Mouse (Mus musculus) limb, embryonic 14.5 days (tissue): ENCODE measurements at regions not wholly inside any gene's neighbourhood (a gene's known extent, or its start where the extent isn't known, plus 50 kb on each side); places are given as distances from the start of the nearest gene placed in this dataset.
A peak's percentile ranks its signal among the peaks of the same experiment; 100 is the strongest.

Experiments used
- ATAC-seq: fragments of 200-750 bp; cut with Nextera tagmentation; 2 replicates; pipeline ENCODE4 v1.8.0; 2017; ENCODE audit warnings: low read depth, moderate number of reproducible peaks, moderate TSS enrichment; ENCODE audit not compliant: low FRiP score
- DNase-seq: peaks from one replicate; pipeline ENCODE4 v3.0.0-alpha.2; 2015; ENCODE audit warnings: low spot score
- H3K27ac ChIP-seq: fragments of 300-500 bp; sonication (generic); replicated peaks from 2 replicates; pipeline ENCODE4 v1.5.1; 2014; ENCODE audit warnings: low read depth, mild to moderate bottlenecking, low read length, moderate library complexity, mixed read lengths
- H3K27me3 ChIP-seq: fragments of 300-500 bp; sonication (generic); 2 replicates; pipeline ENCODE4 v1.6.1; 2014; ENCODE audit warnings: low read length, mixed read lengths; ENCODE audit not compliant: control insufficient read depth, insufficient read depth
- H3K36me3 ChIP-seq: fragments of 300-500 bp; sonication (generic); 2 replicates; pipeline ENCODE4 v1.6.1; 2014; ENCODE audit warnings: mild to moderate bottlenecking, low read length, moderate library complexity, mixed read lengths; ENCODE audit not compliant: control insufficient read depth, insufficient read depth
- H3K4me1 ChIP-seq: fragments of 300-500 bp; sonication (generic); 2 replicates; pipeline ENCODE4 v1.6.1; 2014; ENCODE audit warnings: antibody characterized with exemption, low read length, mixed read lengths; ENCODE audit not compliant: control insufficient read depth, insufficient read depth
- H3K4me2 ChIP-seq: fragments of 300-500 bp; sonication (generic); replicated peaks from 2 replicates; pipeline ENCODE4 v1.6.1; 2014; ENCODE audit warnings: low read depth, mild to moderate bottlenecking, low read length, moderate library complexity; ENCODE audit not compliant: severe bottlenecking
- H3K4me3 ChIP-seq: fragments of 300-500 bp; sonication (generic); replicated peaks from 2 replicates; pipeline ENCODE4 v1.5.1; 2014; ENCODE audit warnings: low read length
- H3K9ac ChIP-seq: fragments of 300-500 bp; sonication (generic); 2 replicates; pipeline ENCODE4 v1.6.1; 2014; ENCODE audit warnings: mild to moderate bottlenecking, low read depth, low read length, moderate library complexity; ENCODE audit not compliant: severe bottlenecking
- H3K9me3 ChIP-seq: fragments of 300-500 bp; sonication (generic); 2 replicates; pipeline ENCODE4 v1.6.1; 2016; ENCODE audit warnings: low read length; ENCODE audit not compliant: control insufficient read depth
- POLR2A ChIP-seq: fragments of 200-500 bp; IDR thresholded peaks from 2 replicates; pipeline ENCODE4 v1.8.0; 2012; ENCODE audit warnings: inconsistent platforms, mild to moderate bottlenecking, moderate library complexity, borderline replicate concordance; ENCODE audit not compliant: insufficient read depth, insufficient read length; ENCODE audit errors: extremely low read depth
- WGBS: fragments of 180-500 bp; shearing (Covaris S2); extraction: QIAGEN DNeasy Blood & Tissue Kit; methylation state at CpG from one replicate; pipeline ENCODE4 v1.1.7; 2014; 5-methylcytosine and 5-hydroxymethylcytosine counted together

- ATAC-seq (no peak), DNase-seq (peak; percentile 77)
- TF ChIP-seq POLR2A = no peak
- H3K27ac ChIP-seq = no peak overlapping the region
- no peaks in the 10 kb centered on the region for H3K4me1 ChIP-seq
- H3K27me3 ChIP-seq = no peaks in the 10 kb centered on the region
- 5% methylated on average over 2 of the region's 2 CpGs for WGBS
- H3K36me3 ChIP-seq = no peaks in the 10 kb centered on the region
- H3K4me2 ChIP-seq = no peak overlapping the region
- H3K9me3 ChIP-seq = no peaks in the 10 kb centered on the region
- H3K9ac ChIP-seq = no peak overlapping the region
- H3K4me3 ChIP-seq = no peak overlapping the region
Measured at GRCm38 (mm10) chr1:95762244-95762643, 94.9 kb upstream of the St8sia4 start.

DNA sequence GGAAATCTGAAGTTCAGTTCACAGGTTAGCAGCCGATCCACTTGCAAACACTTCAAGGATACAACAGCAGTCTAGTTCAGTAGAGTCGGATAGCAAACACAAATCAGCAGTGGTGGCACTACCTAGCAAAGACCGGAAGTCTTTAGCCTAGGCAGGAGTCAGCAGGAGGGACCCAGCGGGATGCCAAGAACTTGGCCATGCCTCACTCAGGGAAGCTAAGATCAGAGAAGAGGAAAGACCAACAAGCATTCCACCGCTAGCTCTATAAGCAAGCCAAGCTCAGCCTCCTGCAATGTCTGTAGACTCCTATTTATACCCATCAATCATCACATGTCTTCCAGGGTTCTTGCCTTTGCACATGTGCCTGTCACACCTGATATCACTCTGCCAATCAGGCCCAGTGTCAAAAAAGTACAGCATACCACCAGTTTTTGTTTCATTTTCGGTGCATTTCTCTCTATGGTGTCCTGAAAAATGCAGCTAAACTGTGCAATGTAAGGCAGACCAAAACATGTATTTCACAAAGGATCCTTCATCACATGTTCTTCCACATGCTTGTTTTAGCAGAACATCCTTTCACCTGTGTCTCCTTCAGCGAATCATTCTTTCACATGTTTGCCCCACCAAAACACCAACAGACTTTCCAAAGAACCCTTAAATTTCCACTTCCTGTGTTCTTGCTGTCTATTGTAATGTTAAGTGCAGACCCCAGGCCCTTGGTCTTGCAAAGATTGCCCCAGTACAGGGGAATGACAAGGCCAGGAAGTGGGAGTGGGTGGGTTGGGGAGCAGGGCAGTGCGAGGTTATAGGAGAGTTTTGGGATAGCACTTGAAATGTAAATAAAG lies 86.9 kb upstream of the St8sia4 start:
- Histone ChIP-seq H3K27ac (no peak overlapping the region), H3K4me1 (no peaks in the 10 kb centered on the region), H3K4me2 (no peak overlapping the region), H3K4me3 (no peak overlapping the region), H3K9me3 (no peaks in the 10 kb centered on the region), H3K9ac (no peak overlapping the region), H3K36me3 (no peaks in the 10 kb centered on the region), H3K27me3 (no peaks in the 10 kb centered on the region)
- TF ChIP-seq POLR2A = no peak
- 80% methylated on average over 8 of the region's 8 CpGs for WGBS
- ATAC-seq = no peak
- no peak for DNase-seq

GRCm38 (mm10) chr1:95753517-95753916 lies 86.1 kb upstream of the St8sia4 start:
- WGBS = 88% methylated on average over 1 of the region's 1 CpGs
- no peak for ATAC-seq

DNA sequence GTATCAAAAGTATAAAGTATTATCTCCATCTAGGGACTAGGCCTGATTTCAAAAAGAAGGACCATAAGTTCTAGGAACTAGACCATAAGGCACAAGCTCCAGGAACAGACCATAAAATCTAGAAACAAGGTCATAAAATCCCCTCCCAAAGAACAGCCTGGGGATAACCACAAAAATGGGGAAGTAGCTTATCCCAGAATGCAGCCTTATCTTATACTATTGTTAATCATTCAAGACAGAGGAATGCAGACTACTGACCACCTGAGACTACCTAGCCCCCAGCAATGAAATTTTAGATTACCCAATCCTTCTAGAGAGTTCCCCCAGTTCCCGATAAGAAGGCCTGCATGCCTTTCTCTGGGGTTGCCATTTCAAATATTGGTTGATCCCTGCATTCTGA lies 81.6 kb upstream of the St8sia4 start:
- Histone ChIP-seq H3K4me1 (no peaks in the 10 kb centered on the region), H3K4me2 (no peak overlapping the region), H3K27ac (no peak overlapping the region), H3K36me3 (no peaks in the 10 kb centered on the region), H3K9me3 (no peaks in the 10 kb centered on the region), H3K9ac (no peak overlapping the region), H3K27me3 (no peaks in the 10 kb centered on the region), H3K4me3 (no peak overlapping the region)
- WGBS = 65% methylated on average over 1 of the region's 1 CpGs
- TF ChIP-seq POLR2A = no peak
- no peak for DNase-seq
- no peak for ATAC-seq

More at GRCm38 (mm10) chr1:95753517-95753916, 86.1 kb upstream of the St8sia4 start:
- Histone ChIP-seq H3K9me3 (no peaks in the 10 kb centered on the region), H3K4me1 (no peaks in the 10 kb centered on the region), H3K36me3 (no peaks in the 10 kb centered on the region), H3K4me2 (no peak overlapping the region), H3K9ac (no peak overlapping the region), H3K4me3 (no peak overlapping the region), H3K27me3 (no peaks in the 10 kb centered on the region), H3K27ac (no peak overlapping the region)
- DNase-seq = no peak
- TF ChIP-seq POLR2A = no peak

DNA sequence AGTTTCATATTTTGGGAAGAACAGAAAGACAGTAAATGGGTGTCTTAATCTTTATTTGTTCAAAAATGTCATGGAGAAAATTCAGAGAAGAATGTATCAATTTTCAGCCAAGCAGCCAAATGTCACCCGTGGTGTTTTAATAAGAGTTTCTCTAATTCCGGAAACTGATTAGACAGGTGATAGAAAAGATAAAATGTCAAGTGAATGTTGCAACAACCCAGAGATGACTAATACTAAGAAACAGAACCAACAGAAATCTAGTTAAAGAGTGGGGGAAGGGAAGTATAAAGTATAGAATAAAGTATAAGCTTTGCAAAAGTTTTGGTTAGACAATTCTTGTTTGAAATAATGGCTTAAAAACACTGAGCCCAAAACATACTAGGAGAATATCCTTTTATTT lies 79.9 kb upstream of the St8sia4 start:
- DNase-seq (no peak), ATAC-seq (no peak)
- no peak overlapping the region for H3K4me2 ChIP-seq
- 83% methylated on average over 2 of the region's 2 CpGs for WGBS
- no peaks in the 10 kb centered on the region for H3K27me3 ChIP-seq
- no peak overlapping the region for H3K9ac ChIP-seq
- no peak for TF ChIP-seq POLR2A
- no peak overlapping the region for H3K27ac ChIP-seq
- no peaks in the 10 kb centered on the region for H3K4me1 ChIP-seq
- H3K4me3 ChIP-seq = no peak overlapping the region
- H3K36me3 ChIP-seq = no peaks in the 10 kb centered on the region
- H3K9me3 ChIP-seq = no peaks in the 10 kb centered on the region
